Mouse (Mus musculus): ENCODE data around the gene Ssh3.

DNA sequence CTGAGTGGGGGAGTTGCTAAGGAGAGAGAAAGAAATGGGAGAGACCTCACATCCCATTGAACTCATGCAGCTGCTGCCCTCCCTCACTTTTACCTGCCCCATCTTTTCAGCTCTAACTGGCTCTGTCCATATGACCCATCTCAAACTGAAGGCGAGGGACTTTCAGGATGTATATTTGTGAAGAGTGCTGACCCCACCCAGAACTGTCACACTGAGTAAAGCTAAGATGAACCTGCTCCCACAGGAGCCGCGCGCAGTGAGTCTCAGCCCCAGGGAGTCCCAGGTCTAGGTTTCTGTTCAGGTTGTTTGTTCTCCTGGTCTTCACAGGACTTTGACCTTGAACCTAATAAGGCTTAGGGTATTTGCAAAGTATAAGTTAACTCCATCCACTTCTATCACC is 40.1 kb downstream of the Ssh3 start:
- TF ChIP-seq CTCF (IDR thresholded peaks at IDR 0.05; ENCODE audit: insufficient read depth, low read length), result no peak
- TF ChIP-seq POLR2A (IDR thresholded peaks at IDR 0.05; ENCODE audit: borderline replicate concordance, extremely low read depth, low read depth, low read length), result no peak
